Mouse (Mus musculus) CH12.LX (cell line): ENCODE results near the gene Txnrd1.

Source experiments
- CHD2 ChIP-seq: IDR thresholded peaks from 2 replicates; pipeline ENCODE4 v1.6.1; 2011; ENCODE audit warnings: low read length, improper control_type of control experiment
- CTCF ChIP-seq, 2 experiments: IDR thresholded peaks in 1 of 2; conservative IDR thresholded peaks in 1 of 2; 2 replicates each; pipeline ENCODE4 v1.5.1; 2011 to 2012; ENCODE audit warnings: low read depth in 2 of 2, low read length in 2 of 2, improper control_type of control experiment in 1 of 2, inconsistent platforms in 1 of 2, mild to moderate bottlenecking in 1 of 2, moderate library complexity in 1 of 2
- EP300 ChIP-seq: IDR thresholded peaks from 2 replicates; pipeline ENCODE4 v1.6.1; 2011; ENCODE audit warnings: low read length, improper control_type of control experiment
- GABPA ChIP-seq: IDR thresholded peaks from 2 replicates; pipeline ENCODE4 v1.6.1; 2012; ENCODE audit warnings: low read depth, low read length, improper control_type of control experiment, inconsistent platforms; ENCODE audit not compliant: insufficient replicate concordance
- IRF4 ChIP-seq: IDR thresholded peaks from 2 replicates; pipeline ENCODE4 v1.6.1; 2014; ENCODE audit warnings: low read depth, mild to moderate bottlenecking, inconsistent platforms, low read length, improper control_type of control experiment
- MAZ ChIP-seq: IDR thresholded peaks from 2 replicates; pipeline ENCODE4 v1.6.1; 2012; ENCODE audit warnings: low read depth, mild to moderate bottlenecking, inconsistent platforms, low read length, improper control_type of control experiment, moderate library complexity
- POLR2A ChIP-seq: IDR thresholded peaks from 2 replicates; pipeline ENCODE4 v1.6.1; 2011; ENCODE audit warnings: low read depth, mild to moderate bottlenecking, improper control_type of control experiment, low read length
- TCF12 ChIP-seq: IDR thresholded peaks from 2 replicates; pipeline ENCODE4 v1.6.1; 2014; ENCODE audit warnings: low read depth, mild to moderate bottlenecking, inconsistent platforms, low read length, improper control_type of control experiment
- UBTF ChIP-seq: IDR thresholded peaks from 2 replicates; pipeline ENCODE4 v1.6.1; 2012; ENCODE audit warnings: low read depth, mild to moderate bottlenecking, inconsistent platforms, low read length, improper control_type of control experiment, moderate library complexity

- TF ChIP-seq IRF4 (no peak), CHD2 (no peak), TCF12 (no peak), POLR2A (no peak), CTCF (conservative IDR thresholded peaks at IDR 0.05 in 1 of 2, IDR thresholded peaks at IDR 0.05 in 1 of 2; ENCODE audit: low read depth in 2 of 2, low read length in 2 of 2) (no peak), UBTF (no peak), GABPA (no peak), EP300 (no peak), MAZ (no peak)
These were observed 9.2 kb upstream of the Txnrd1 start for GRCm38 (mm10) chr10:82824541-82824940.
